Mouse (Mus musculus): ENCODE results near the gene Sox14. TPM values are rescaled to one million over a fixed set of nuclear protein-coding genes. Genes with fewer than 3 reads are reported as not detected.

Gene Sox14
- polyA plus RNA-seq (2011; ENCODE audit: insufficient read depth, insufficient read length, low read depth, missing spikeins), result not detected in 2 replicates

- Histone ChIP-seq H3K4me1 (ENCODE audit: control insufficient read depth, insufficient read depth, low read length) (peaks cover 2% of the 10 kb centered on the region), H3K9ac (ENCODE audit: low read depth, poor library complexity, severe bottlenecking) (no peak within 1 kb of the TSS)
- TF ChIP-seq POLR2A (IDR thresholded peaks at IDR 0.05; ENCODE audit: insufficient read depth, low read length), result no peak
- TF ChIP-seq CTCF (IDR thresholded peaks at IDR 0.05; ENCODE audit: low read depth, low read length), result no peak
- TF ChIP-seq EP300 (IDR thresholded peaks at IDR 0.05; ENCODE audit: insufficient read depth, low read depth, low read length), result no peak
Observed at GRCm38 (mm10) chr9:99875618-99876372, at the start of gene Sox14. Sox14 (minus strand) TSS chr9:99876170.

GRCm38 (mm10) chr9:99879311-99879710 lies 3.3 kb upstream of the Sox14 start:
- Histone ChIP-seq H3K36me3 (ENCODE audit: control insufficient read depth, insufficient read depth, low read length, poor library complexity, severe bottlenecking) (no peaks in the 10 kb centered on the region), H3K27me3 (ENCODE audit: control insufficient read depth, insufficient read depth, low read length, poor library complexity, severe bottlenecking) (peaks cover 22% of the 10 kb centered on the region), H3K9me3 (replicated peaks; ENCODE audit: control insufficient read depth, insufficient read depth, low read length, poor library complexity, severe bottlenecking) (no peaks in the 10 kb centered on the region), H3K9ac (ENCODE audit: low read depth, poor library complexity, severe bottlenecking) (no peak overlapping the region), H3K4me1 (ENCODE audit: control insufficient read depth, insufficient read depth, low read length) (no peaks in the 10 kb centered on the region), H3K4me3 (ENCODE audit: low read depth, low read length) (no peak overlapping the region), H3K27ac (ENCODE audit: insufficient read depth, low read length) (no peak overlapping the region)
- TF ChIP-seq CTCF (IDR thresholded peaks at IDR 0.05; ENCODE audit: low read depth, low read length), result no peak
- TF ChIP-seq EP300 (IDR thresholded peaks at IDR 0.05; ENCODE audit: insufficient read depth, low read depth, low read length), result no peak

More at GRCm38 (mm10) chr9:99875618-99876372, at the start of gene Sox14:
- no peak within 1 kb of the TSS for H3K27ac ChIP-seq (ENCODE audit: insufficient read depth, low read length)
- no peaks in the 10 kb centered on the region for H3K9me3 ChIP-seq (replicated peaks; ENCODE audit: control insufficient read depth, insufficient read depth, low read length, poor library complexity, severe bottlenecking)
- H3K27me3 ChIP-seq (ENCODE audit: control insufficient read depth, insufficient read depth, low read length, poor library complexity, severe bottlenecking), result peaks cover 37% of the 10 kb centered on the region
- peak within 1 kb of the TSS; percentile 27 for H3K4me3 ChIP-seq (ENCODE audit: low read depth, low read length)
- H3K36me3 ChIP-seq (ENCODE audit: control insufficient read depth, insufficient read depth, low read length, poor library complexity, severe bottlenecking), result no peaks in the 10 kb centered on the region

- Histone ChIP-seq H3K9ac (ENCODE audit: low read depth, poor library complexity, severe bottlenecking) (no peak overlapping the region), H3K27me3 (ENCODE audit: control insufficient read depth, insufficient read depth, low read length, poor library complexity, severe bottlenecking) (peaks cover 25% of the 10 kb centered on the region), H3K27ac (ENCODE audit: insufficient read depth, low read length) (no peak overlapping the region), H3K9me3 (replicated peaks; ENCODE audit: control insufficient read depth, insufficient read depth, low read length, poor library complexity, severe bottlenecking) (no peaks in the 10 kb centered on the region), H3K4me3 (ENCODE audit: low read depth, low read length) (no peak overlapping the region), H3K36me3 (ENCODE audit: control insufficient read depth, insufficient read depth, low read length, poor library complexity, severe bottlenecking) (no peaks in the 10 kb centered on the region), H3K4me1 (ENCODE audit: control insufficient read depth, insufficient read depth, low read length) (no peaks in the 10 kb centered on the region)
- TF ChIP-seq POLR2A (IDR thresholded peaks at IDR 0.05; ENCODE audit: insufficient read depth, low read length), result no peak
- no peak for TF ChIP-seq CTCF (IDR thresholded peaks at IDR 0.05; ENCODE audit: low read depth, low read length)
- no peak for TF ChIP-seq EP300 (IDR thresholded peaks at IDR 0.05; ENCODE audit: insufficient read depth, low read depth, low read length)
Observed at GRCm38 (mm10) chr9:99878588-99878987, 2.6 kb upstream of the Sox14 start.

- peaks cover 26% of the 10 kb centered on the region for H3K27me3 ChIP-seq (ENCODE audit: control insufficient read depth, insufficient read depth, low read length, poor library complexity, severe bottlenecking)
- no peak overlapping the region for H3K9ac ChIP-seq (ENCODE audit: low read depth, poor library complexity, severe bottlenecking)
- H3K4me1 ChIP-seq (ENCODE audit: control insufficient read depth, insufficient read depth, low read length), result peaks cover 2% of the 10 kb centered on the region
- TF ChIP-seq EP300 (IDR thresholded peaks at IDR 0.05; ENCODE audit: insufficient read depth, low read depth, low read length) (no peak), POLR2A (IDR thresholded peaks at IDR 0.05; ENCODE audit: insufficient read depth, low read length) (no peak), CTCF (IDR thresholded peaks at IDR 0.05; ENCODE audit: low read depth, low read length) (no peak)
- no peaks in the 10 kb centered on the region for H3K9me3 ChIP-seq (replicated peaks; ENCODE audit: control insufficient read depth, insufficient read depth, low read length, poor library complexity, severe bottlenecking)
- no peaks in the 10 kb centered on the region for H3K36me3 ChIP-seq (ENCODE audit: control insufficient read depth, insufficient read depth, low read length, poor library complexity, severe bottlenecking)
- no peak overlapping the region for H3K4me3 ChIP-seq (ENCODE audit: low read depth, low read length)
- no peak overlapping the region for H3K27ac ChIP-seq (ENCODE audit: insufficient read depth, low read length)
Observed at GRCm38 (mm10) chr9:99877056-99877546, 1.1 kb upstream of the Sox14 start.

- Histone ChIP-seq H3K27me3 (ENCODE audit: control insufficient read depth, insufficient read depth, low read length, poor library complexity, severe bottlenecking) (peaks cover 31% of the 10 kb centered on the region), H3K36me3 (ENCODE audit: control insufficient read depth, insufficient read depth, low read length, poor library complexity, severe bottlenecking) (no peaks in the 10 kb centered on the region), H3K4me1 (ENCODE audit: control insufficient read depth, insufficient read depth, low read length) (peaks cover 2% of the 10 kb centered on the region), H3K9me3 (replicated peaks; ENCODE audit: control insufficient read depth, insufficient read depth, low read length, poor library complexity, severe bottlenecking) (no peaks in the 10 kb centered on the region), H3K9ac (ENCODE audit: low read depth, poor library complexity, severe bottlenecking) (no peak overlapping the region), H3K27ac (ENCODE audit: insufficient read depth, low read length) (no peak overlapping the region), H3K4me3 (ENCODE audit: low read depth, low read length) (peak overlapping the region; percentile 15)
- TF ChIP-seq EP300 (IDR thresholded peaks at IDR 0.05; ENCODE audit: insufficient read depth, low read depth, low read length) (no peak), POLR2A (IDR thresholded peaks at IDR 0.05; ENCODE audit: insufficient read depth, low read length) (no peak), CTCF (IDR thresholded peaks at IDR 0.05; ENCODE audit: low read depth, low read length) (no peak)
Observed at GRCm38 (mm10) chr9:99876373-99877055, 544 bp upstream of the Sox14 start.

Measured in ES-Bruce4 (cell line).